Mouse (Mus musculus): ENCODE data around the gene Lif.

Lif gene

GRCm38 (mm10) chr11:4299735-4300474, 42.5 kb downstream of the Lif start:
- DNase-seq, result no peak

GRCm38 (mm10) chr11:4300683-4301082, 43.3 kb downstream of the Lif start:
- DNase-seq, result no peak

- DNase-seq, result no peak
These were observed 45.1 kb downstream of the Lif start for GRCm38 (mm10) chr11:4302363-4302913.

GRCm38 (mm10) chr11:4303033-4303432, 45.7 kb downstream of the Lif start:
- no peak for DNase-seq

GRCm38 (mm10) chr11:4304203-4304602, 46.8 kb downstream of the Lif start:
- no peak for DNase-seq

GRCm38 (mm10) chr11:4305090-4305489, 47.7 kb downstream of the Lif start:
- DNase-seq, result no peak

GRCm38 (mm10) chr11:4306086-4306485, 48.7 kb downstream of the Lif start:
- DNase-seq, result no peak

GRCm38 (mm10) chr11:4308060-4308513, 50.7 kb downstream of the Lif start:
- DNase-seq, result peak; percentile 54

GRCm38 (mm10) chr11:4308514-4309450, 51.4 kb downstream of the Lif start:
- DNase-seq, result peak; percentile 84

GRCm38 (mm10) chr11:4309613-4310012, 52.3 kb downstream of the Lif start:
- no peak for DNase-seq

GRCm38 (mm10) chr11:4310324-4310723, 53.0 kb downstream of the Lif start:
- no peak for DNase-seq

- DNase-seq, result no peak
These were observed 54.8 kb downstream of the Lif start for GRCm38 (mm10) chr11:4312180-4312579.

GRCm38 (mm10) chr11:4317287-4317686, 59.9 kb downstream of the Lif start:
- DNase-seq, result no peak

- DNase-seq, result no peak
These were observed 60.7 kb downstream of the Lif start for GRCm38 (mm10) chr11:4318011-4318410.

GRCm38 (mm10) chr11:4319212-4319955, 62.0 kb downstream of the Lif start:
- DNase-seq, result no peak

GRCm38 (mm10) chr11:4320876-4321275, 63.5 kb downstream of the Lif start:
- DNase-seq, result no peak
